In genomic region chr19:53648056-53648455, GRCm38 (mm10) we compare ENCODE assay signal across 10 mouse cellular contexts. TPM values are rescaled to one million over a fixed set of nuclear protein-coding genes. Genes with fewer than 3 reads are reported as not detected.
DNase-seq lines count a peak whose midpoint lies in the region; ATAC-seq and TF ChIP-seq lines count a peak whose summit lies in the region.
"Had no signal": no experiment of that assay in that cellular context is flagged by ENCODE, and none has a peak within 500 bp of the region (broad histone marks: within the 10 kb centered on the region; RNA-seq: fewer than 3 reads in every experiment).

No protein-coding gene starts in this region.

- no peak for TF ChIP-seq POLR2A in thymus, adult 2 months (IDR thresholded peaks at IDR 0.05; ENCODE audit: control insufficient read depth, extremely low read depth, insufficient read depth, low read length, poor library complexity)

- no peak overlapping the region for H3K9ac ChIP-seq in intestine, embryonic 15.5 days
- H3K9ac ChIP-seq in intestine, embryonic 16.5 days (ENCODE audit: low read depth, low read length) = no peak overlapping the region
- H3K9ac ChIP-seq: embryonic facial prominence, embryonic 13.5 days had no signal

- WGBS in intestine, embryonic 15.5 days = 30% methylated on average over 5 of the region's 5 CpGs
- WGBS in intestine, embryonic 16.5 days = 32% methylated on average over 5 of the region's 5 CpGs
- WGBS in thymus, adult 2 months = 52% methylated on average over 5 of the region's 5 CpGs

- H3K4me2 ChIP-seq in intestine, embryonic 15.5 days (replicated peaks) = no peak overlapping the region
- no peak overlapping the region for H3K4me2 ChIP-seq in intestine, embryonic 16.5 days (ENCODE audit: low read depth, low read length)
- H3K4me2 ChIP-seq: embryonic facial prominence, embryonic 13.5 days had no signal

- peaks cover 15% of the 10 kb centered on the region for H3K4me1 ChIP-seq in intestine, embryonic 15.5 days (replicated peaks)
- 0 out of 2 replicates have a peak, but pooled peaks cover 4% of the 10 kb centered on the region for H3K4me1 ChIP-seq in intestine, embryonic 16.5 days (ENCODE audit: control insufficient read depth, insufficient read depth, low read length)
- no peaks in the 10 kb centered on the region for H3K4me1 ChIP-seq in thymus, adult 2 months (replicated peaks; ENCODE audit: control insufficient read depth, insufficient read depth, low read length)

- H3K27ac ChIP-seq in intestine, embryonic 15.5 days = no peak overlapping the region
- H3K27ac ChIP-seq in intestine, embryonic 16.5 days (ENCODE audit: low read length) = no peak overlapping the region
- no peak overlapping the region for H3K27ac ChIP-seq in thymus, adult 2 months (ENCODE audit: control insufficient read depth, insufficient read depth, low read length)
- H3K27ac ChIP-seq: embryonic facial prominence, embryonic 13.5 days had no signal

- H3K4me3 ChIP-seq in intestine, embryonic 15.5 days (replicated peaks) = no peak overlapping the region
- H3K4me3 ChIP-seq in intestine, embryonic 16.5 days (ENCODE audit: low read length) = no peak overlapping the region
- H3K4me3 ChIP-seq in thymus, adult 2 months (ENCODE audit: control insufficient read depth, insufficient read depth, low read length) = no peak overlapping the region
- H3K4me3 ChIP-seq: embryonic facial prominence, embryonic 13.5 days had no signal

- peaks cover 27% of the 10 kb centered on the region for H3K36me3 ChIP-seq in intestine, embryonic 15.5 days
- peaks cover 12% of the 10 kb centered on the region; the same call in 1 of the 2 replicates for H3K36me3 ChIP-seq in intestine, embryonic 16.5 days (ENCODE audit: control insufficient read depth, insufficient read depth, low read length)
- peaks cover 28% of the 10 kb centered on the region for H3K36me3 ChIP-seq in thymus, adult 2 months (ENCODE audit: control insufficient read depth, insufficient read depth, low read length)

- no peaks in the 10 kb centered on the region for H3K27me3 ChIP-seq in intestine, embryonic 15.5 days (replicated peaks)
- no peaks in the 10 kb centered on the region for H3K27me3 ChIP-seq in intestine, embryonic 16.5 days (replicated peaks; ENCODE audit: control insufficient read depth, insufficient read depth, low read length)
- no peaks in the 10 kb centered on the region for H3K27me3 ChIP-seq in thymus, adult 2 months (ENCODE audit: control insufficient read depth, insufficient read depth, low read length)
- H3K27me3 ChIP-seq: embryonic facial prominence, embryonic 13.5 days had no signal

- no peaks in the 10 kb centered on the region for H3K9me3 ChIP-seq in intestine, embryonic 15.5 days
- H3K9me3 ChIP-seq in intestine, embryonic 16.5 days (ENCODE audit: control insufficient read depth, low read length) = no peaks in the 10 kb centered on the region
- H3K9me3 ChIP-seq: embryonic facial prominence, embryonic 13.5 days had no signal

- TF ChIP-seq CTCF in thymus, adult 2 months (IDR thresholded peaks at IDR 0.05; ENCODE audit: borderline replicate concordance, control insufficient read depth, extremely low read depth, insufficient read depth, low read length, poor library complexity) = no peak

- 0 out of 2 replicates have a peak, but pooled peaks have one; percentile 8 for ATAC-seq in intestine, embryonic 15.5 days
- no peak for ATAC-seq in intestine, embryonic 16.5 days
- ATAC-seq: inflammation-experienced regulatory T-cells, adult 6 months had no signal

- DNase-seq in gastrocnemius, adult 18-20 months (ENCODE audit: low spot score) = peak; percentile 72
- DNase-seq in gastrocnemius, postnatal 10 days = no peak
- DNase-seq in thymus, postnatal 0 days (ENCODE audit: low spot score) = peak; percentile 19
- no peak for DNase-seq in thymus, adult 2 months
- DNase-seq in skeletal muscle tissue, adult 2 months (ENCODE audit: low read depth, low spot score) = peak; percentile 89
- no peak for DNase-seq in embryo, embryonic 11 days

RNA-seq across cellular contexts. Expression of gene Rbm20, which starts 29.1 kb away (rescaled TPM):
- total RNA-seq in gastrocnemius, adult 18-20 months (2021) = 10 to 100 TPM; 75.3 to 75.4 TPM
- total RNA-seq in gastrocnemius, postnatal 10 days (2021) = 10 to 100 TPM; 74.3 to 77.4 TPM
- polyA plus RNA-seq in intestine, embryonic 15.5 days (2015; fragmentation: Nextera tagmentation; extraction: Ambion mirVana) = 0.77 and 0.80 TPM in 2 replicates
- 0.83 and 1.1 TPM in 2 replicates for polyA plus RNA-seq in intestine, embryonic 16.5 days (2015; fragmentation: Nextera tagmentation; extraction: Ambion mirVana)
- 1.7 and 1.8 TPM in 2 replicates for polyA plus RNA-seq in thymus, postnatal 0 days (2015; fragmentation: Nextera tagmentation; extraction: Ambion mirVana)
- 1.4 and 9.8 TPM in 2 replicates for polyA plus RNA-seq in thymus, adult 2 months (2012; rRNA removed)

RNA-seq across cellular contexts. Expression of gene Smc3, which starts 47.9 kb away (rescaled TPM):
- 10 to 100 TPM; 15.5 to 15.8 TPM for total RNA-seq in gastrocnemius, adult 18-20 months (2021)
- 10 to 100 TPM; 22.5 to 27.4 TPM for total RNA-seq in gastrocnemius, postnatal 10 days (2021)
- polyA plus RNA-seq in intestine, embryonic 15.5 days (2015; fragmentation: Nextera tagmentation; extraction: Ambion mirVana) = 57.0 and 63.2 TPM in 2 replicates
- 43.9 and 50.8 TPM in 2 replicates for polyA plus RNA-seq in intestine, embryonic 16.5 days (2015; fragmentation: Nextera tagmentation; extraction: Ambion mirVana)
- polyA plus RNA-seq in thymus, postnatal 0 days (2015; fragmentation: Nextera tagmentation; extraction: Ambion mirVana) = 67.0 and 72.5 TPM in 2 replicates
- 8.7 and 9.0 TPM in 2 replicates for polyA plus RNA-seq in thymus, adult 2 months (2012; rRNA removed)

RNA-seq across cellular contexts. Expression of gene Nutf2-ps1, which starts 59.2 kb away (rescaled TPM):
- 10 to 100 TPM; 61.0 to 64.3 TPM for total RNA-seq in gastrocnemius, adult 18-20 months (2021)
- total RNA-seq in gastrocnemius, postnatal 10 days (2021) = 10 to 100 TPM; 83.4 to 96.6 TPM
- polyA plus RNA-seq in intestine, embryonic 15.5 days (2015; fragmentation: Nextera tagmentation; extraction: Ambion mirVana) = 366 and 397 TPM in 2 replicates
- 299 and 330 TPM in 2 replicates for polyA plus RNA-seq in intestine, embryonic 16.5 days (2015; fragmentation: Nextera tagmentation; extraction: Ambion mirVana)
- polyA plus RNA-seq in thymus, postnatal 0 days (2015; fragmentation: Nextera tagmentation; extraction: Ambion mirVana) = 267 and 304 TPM in 2 replicates
- 171 and 197 TPM in 2 replicates for polyA plus RNA-seq in thymus, adult 2 months (2012; rRNA removed)

Comparison
In these comparisons a context has a peak if more than half of its experiments do, and no peak if none do; other contexts are left out.
1. DNase-seq: peak in gastrocnemius, adult 18-20 months (single experiment), thymus, postnatal 0 days (single experiment) and skeletal muscle tissue, adult 2 months (single experiment); none in gastrocnemius, postnatal 10 days (single experiment), thymus, adult 2 months (single experiment) and embryo, embryonic 11 days (single experiment).